Mouse (Mus musculus) bone marrow macrophage, adult 2 months (primary cell): Measurements from ENCODE around the gene Fnip2.

Source experiments
- CTCF ChIP-seq: IDR thresholded peaks from 2 replicates; pipeline ENCODE4 v1.5.1; 2012; ENCODE audit warnings: low read depth, mild to moderate bottlenecking, low read length, moderate library complexity
- POLR2A ChIP-seq: IDR thresholded peaks from 2 replicates; pipeline ENCODE4 v1.6.1; 2012; ENCODE audit warnings: mild to moderate bottlenecking, low read depth, low read length, borderline replicate concordance

DNA sequence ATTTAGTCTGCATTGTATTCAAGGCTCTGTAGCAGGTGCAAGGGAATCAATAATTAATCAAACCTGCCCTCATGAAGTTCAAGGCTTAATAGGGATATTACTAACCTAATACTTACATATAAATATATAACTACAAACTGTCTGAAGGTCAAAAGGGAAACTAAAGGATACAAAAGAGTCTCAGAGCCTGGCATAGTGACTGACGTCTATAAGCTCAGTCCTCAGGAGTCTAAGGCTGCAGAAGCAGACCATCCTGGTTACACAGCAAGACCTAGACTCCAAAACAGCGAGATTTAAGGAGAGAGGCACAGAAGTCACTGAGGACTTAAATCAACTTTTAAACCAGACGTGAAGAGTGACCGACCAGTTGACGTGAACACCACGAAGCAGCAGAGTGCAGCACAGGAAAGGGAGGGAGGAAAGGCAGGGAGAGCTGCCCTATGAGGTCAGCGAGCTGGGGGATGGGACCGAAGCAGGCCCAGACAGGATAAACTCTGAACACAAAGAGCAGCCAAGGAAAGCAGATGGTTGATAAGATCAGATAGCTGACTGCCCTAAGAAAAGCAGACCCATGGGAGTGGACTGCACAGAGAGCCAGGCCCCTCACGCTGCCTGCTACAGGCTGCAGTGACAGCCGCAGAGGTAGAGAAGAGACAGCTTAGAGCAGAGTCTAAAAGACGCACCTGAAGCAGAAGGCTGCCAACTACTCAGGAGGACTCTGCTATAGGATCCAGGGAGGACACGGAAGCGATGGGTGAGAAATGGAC, 48.7 kb downstream of the Fnip2 start:
- TF ChIP-seq CTCF (no peak), POLR2A (no peak)
